Mouse (Mus musculus) limb, embryonic 12.5 days (tissue): ENCODE results near the gene Pde1a. TPM values are rescaled to one million over a fixed set of nuclear protein-coding genes. Genes with fewer than 3 reads are reported as not detected.

Source experiments
- ATAC-seq: fragments of 200-750 bp; cut with Nextera tagmentation; 2 replicates; pipeline ENCODE4 v1.8.0; 2017; ENCODE audit warnings: low read depth, moderate TSS enrichment; ENCODE audit not compliant: insufficient number of reproducible peaks, insufficient read depth, low FRiP score, low TSS enrichment
- H3K27ac ChIP-seq: fragments of 300-500 bp; sonication (generic); 2 replicates; pipeline ENCODE4 v1.5.1; 2016; ENCODE audit warnings: mild to moderate bottlenecking, moderate library complexity
- H3K27me3 ChIP-seq: fragments of 300-500 bp; sonication (generic); 2 replicates; pipeline ENCODE4 v1.6.1; 2016; ENCODE audit warnings: mild to moderate bottlenecking, moderate library complexity
- H3K36me3 ChIP-seq: fragments of 300-500 bp; sonication (generic); 2 replicates; pipeline ENCODE4 v1.6.1; 2016; ENCODE audit warnings: mild to moderate bottlenecking, moderate library complexity
- H3K4me1 ChIP-seq: fragments of 300-500 bp; sonication (generic); replicated peaks from 2 replicates; pipeline ENCODE4 v1.6.1; 2016
- H3K4me2 ChIP-seq: fragments of 300-500 bp; sonication (generic); 2 replicates; pipeline ENCODE4 v1.6.1; 2016; ENCODE audit warnings: mild to moderate bottlenecking, moderate library complexity
- H3K4me3 ChIP-seq: fragments of 300-500 bp; sonication (generic); replicated peaks from 2 replicates; pipeline ENCODE4 v1.5.1; 2016; ENCODE audit warnings: mild to moderate bottlenecking
- H3K9ac ChIP-seq: fragments of 300-500 bp; sonication (generic); replicated peaks from 2 replicates; pipeline ENCODE4 v1.6.1; 2016; ENCODE audit warnings: mild to moderate bottlenecking, moderate library complexity
- H3K9me3 ChIP-seq: fragments of 300-500 bp; sonication (generic); 2 replicates; pipeline ENCODE4 v1.6.1; 2016; ENCODE audit warnings: mild to moderate bottlenecking, moderate library complexity
- WGBS: fragments of 180-500 bp; shearing (Covaris S2); methylation state at CpG from one replicate; pipeline ENCODE4 v1.1.7; 2016; 5-methylcytosine and 5-hydroxymethylcytosine counted together
- polyA plus RNA-seq: library from polyadenylated mRNA; unstranded; fragments of >200 nt; fragmentation: Nextera tagmentation; extraction: Ambion mirVana; gene quantifications from 2 replicates; pipeline ENCODE4 v1.2.1, GENCODE M21; 2016

Gene Pde1a
- polyA plus RNA-seq, 1 experiment from 2014 or later, result 2.0 TPM

DNA sequence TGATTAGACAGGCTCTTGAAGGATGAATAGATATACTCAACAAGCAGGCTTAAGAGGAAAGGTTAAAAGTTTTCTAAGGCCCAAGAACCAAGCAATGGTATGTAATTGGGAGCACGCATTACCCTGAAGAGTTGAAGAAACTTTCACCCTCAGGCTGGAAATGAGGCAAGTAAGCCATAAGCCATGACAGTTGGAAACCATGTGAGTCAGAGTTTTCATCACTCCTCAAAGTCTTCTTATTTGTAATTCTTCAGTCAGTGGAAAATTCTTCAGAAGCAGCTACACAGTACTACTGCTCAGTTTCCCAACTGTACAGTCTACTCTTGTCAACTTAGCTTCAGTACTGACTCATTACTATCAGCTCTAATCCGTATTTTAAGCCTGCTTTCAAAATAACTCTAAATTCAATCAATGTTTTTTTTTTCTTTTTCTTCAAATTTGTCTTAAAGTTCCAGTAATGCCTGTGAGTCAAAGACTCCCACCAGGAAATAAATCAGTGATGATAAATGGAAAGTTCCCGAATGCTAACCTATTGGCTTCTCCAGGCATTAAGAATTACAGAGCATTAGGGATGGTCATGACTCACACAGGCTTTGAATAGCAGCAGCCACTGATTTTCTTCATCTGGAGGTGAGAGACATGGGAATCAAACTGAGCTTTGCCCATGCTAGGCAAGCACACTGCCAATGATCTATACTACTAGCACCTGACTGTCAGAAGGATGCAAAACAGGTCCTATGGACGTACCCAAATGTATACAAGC, 82.3 kb downstream of the Pde1a start:
- no peak overlapping the region for H3K4me3 ChIP-seq
- WGBS, result 90% methylated on average over 4 of the region's 4 CpGs
- no peaks in the 10 kb centered on the region for H3K9me3 ChIP-seq
- no peaks in the 10 kb centered on the region for H3K27me3 ChIP-seq
- no peak overlapping the region for H3K9ac ChIP-seq
- H3K27ac ChIP-seq, result no peak overlapping the region
- H3K4me1 ChIP-seq, result no peaks in the 10 kb centered on the region
- H3K4me2 ChIP-seq, result no peak overlapping the region
- no peaks in the 10 kb centered on the region for H3K36me3 ChIP-seq
- ATAC-seq, result no peak

DNA sequence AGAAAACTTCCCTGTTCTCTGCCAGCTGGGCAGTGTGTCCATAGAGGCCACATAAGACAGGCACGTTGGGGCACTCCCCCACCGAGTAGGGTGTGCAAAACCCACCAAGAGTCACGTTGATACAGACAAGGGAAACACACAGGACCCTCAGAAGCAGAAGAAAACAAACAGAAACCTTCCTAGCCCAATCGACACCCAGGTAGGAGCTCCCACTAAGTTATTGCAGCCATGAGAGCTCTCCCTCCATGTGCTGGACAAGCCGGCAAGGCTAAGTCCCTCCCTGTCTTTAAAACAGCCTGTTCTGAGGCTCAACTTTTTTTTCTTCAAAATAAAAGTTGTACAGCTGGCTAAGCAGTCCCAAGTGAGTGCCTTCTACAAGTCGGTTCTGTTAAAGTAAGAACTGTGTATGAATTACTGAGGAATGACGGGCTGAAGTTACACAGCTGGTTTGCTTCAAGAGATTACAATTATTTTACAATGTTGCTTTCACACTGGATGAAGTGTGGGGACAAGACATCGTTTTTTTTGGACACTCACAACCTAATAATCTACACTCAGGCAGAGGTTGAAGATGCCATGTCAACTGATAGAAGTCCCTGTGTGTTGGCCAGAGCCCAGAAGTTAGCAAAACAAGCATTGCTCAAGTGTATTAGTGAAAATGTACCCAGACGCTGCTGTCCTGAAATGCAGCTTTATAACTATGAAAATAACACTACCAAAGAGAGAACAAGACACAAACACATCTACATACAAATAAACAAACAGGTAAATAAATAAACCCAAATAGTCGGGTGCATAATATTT, 90.4 kb downstream of the Pde1a start:
- H3K9ac ChIP-seq, result no peak overlapping the region
- H3K4me3 ChIP-seq, result 0 out of 2 replicates have a peak overlapping the region, but pooled peaks have one; percentile 2
- H3K4me1 ChIP-seq, result peaks cover 25% of the 10 kb centered on the region
- WGBS, result 33% methylated on average over 10 of the region's 10 CpGs
- peak overlapping the region; percentile 53; the same call in 1 of the 2 replicates for H3K27ac ChIP-seq
- no peaks in the 10 kb centered on the region for H3K9me3 ChIP-seq
- H3K4me2 ChIP-seq, result peak overlapping the region; percentile 33
- no peaks in the 10 kb centered on the region for H3K36me3 ChIP-seq
- ATAC-seq, result peak; percentile 82; the same call in 1 of the 2 replicates
- H3K27me3 ChIP-seq, result no peaks in the 10 kb centered on the region

DNA sequence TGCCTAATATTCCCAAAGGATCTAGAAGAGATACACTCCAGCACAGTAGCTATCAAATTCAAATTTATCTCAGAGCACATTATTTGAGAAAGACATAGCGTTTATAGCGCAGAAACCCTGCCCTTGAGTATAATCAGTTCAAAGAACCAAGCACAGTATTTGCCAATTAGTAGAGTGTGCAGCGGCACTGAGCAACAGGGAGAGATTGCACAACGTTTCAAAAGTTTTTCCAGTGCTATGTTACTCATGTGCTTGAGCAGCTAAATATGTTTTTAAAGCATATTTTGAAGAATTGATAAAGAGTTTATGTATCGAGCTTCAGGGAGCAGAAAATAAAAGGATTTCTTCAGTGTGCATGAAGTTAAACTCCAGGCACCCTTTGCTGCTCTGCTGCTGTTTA, 91.3 kb downstream of the Pde1a start:
- no peaks in the 10 kb centered on the region for H3K9me3 ChIP-seq
- WGBS, result 70% methylated on average over 5 of the region's 5 CpGs
- no peaks in the 10 kb centered on the region for H3K27me3 ChIP-seq
- H3K4me2 ChIP-seq, result peak overlapping the region; percentile 33; the same call in 1 of the 2 replicates
- H3K36me3 ChIP-seq, result no peaks in the 10 kb centered on the region
- H3K9ac ChIP-seq, result no peak overlapping the region
- no peak for ATAC-seq
- H3K4me3 ChIP-seq, result no peak overlapping the region
- H3K27ac ChIP-seq, result no peak overlapping the region
- peaks cover 25% of the 10 kb centered on the region for H3K4me1 ChIP-seq

DNA sequence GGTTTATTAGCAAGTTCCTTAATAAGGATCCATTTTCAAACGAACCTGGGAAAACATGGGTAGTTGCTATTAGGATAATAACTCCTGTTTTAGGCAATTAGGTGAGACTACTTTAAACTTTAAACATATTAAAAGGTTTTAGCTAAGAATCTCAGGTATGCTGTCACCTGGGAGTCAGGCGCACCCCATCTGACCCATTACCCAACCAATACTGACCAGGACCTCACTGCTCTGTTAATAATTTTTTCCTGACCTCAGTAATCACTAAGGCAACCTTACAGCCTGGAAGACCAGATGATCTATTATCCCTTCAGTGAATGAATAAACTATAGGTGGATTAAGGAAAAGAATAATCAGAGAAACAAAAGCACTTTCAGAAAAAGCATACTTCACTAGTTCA, 100.2 kb downstream of the Pde1a start:
- Histone ChIP-seq H3K27me3 (no peaks in the 10 kb centered on the region), H3K9me3 (no peaks in the 10 kb centered on the region), H3K9ac (no peak overlapping the region), H3K4me3 (no peak overlapping the region), H3K4me1 (no peaks in the 10 kb centered on the region), H3K36me3 (no peaks in the 10 kb centered on the region), H3K4me2 (no peak overlapping the region), H3K27ac (no peak overlapping the region)
- ATAC-seq, result no peak
- 58% methylated on average over 2 of the region's 2 CpGs for WGBS

DNA sequence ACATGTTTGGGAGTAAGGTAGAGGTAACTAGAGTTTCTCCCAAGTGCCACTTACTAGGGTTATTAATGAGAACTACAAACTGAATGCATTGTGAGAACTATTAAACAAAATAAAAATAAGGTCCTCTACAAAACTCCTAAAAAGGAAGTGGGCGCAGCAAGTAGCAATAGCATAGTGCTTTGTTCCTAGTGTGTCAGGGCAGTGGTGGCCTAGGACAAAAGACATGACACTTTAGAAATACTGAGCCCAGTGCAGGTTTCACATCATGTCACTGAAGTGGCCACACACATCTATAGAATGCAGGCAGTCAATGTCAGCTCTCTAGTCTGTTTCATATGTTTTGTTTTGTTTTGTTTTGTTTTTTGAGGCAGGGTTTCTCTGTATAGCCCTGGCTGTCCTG, 103.2 kb downstream of the Pde1a start:
- no peak overlapping the region for H3K4me2 ChIP-seq
- no peak for ATAC-seq
- no peaks in the 10 kb centered on the region for H3K9me3 ChIP-seq
- no peak overlapping the region for H3K27ac ChIP-seq
- no peak overlapping the region for H3K4me3 ChIP-seq
- no peaks in the 10 kb centered on the region for H3K27me3 ChIP-seq
- no peaks in the 10 kb centered on the region for H3K4me1 ChIP-seq
- no peaks in the 10 kb centered on the region for H3K36me3 ChIP-seq
- H3K9ac ChIP-seq, result no peak overlapping the region
- WGBS, result 92% methylated on average over 1 of the region's 1 CpGs

DNA sequence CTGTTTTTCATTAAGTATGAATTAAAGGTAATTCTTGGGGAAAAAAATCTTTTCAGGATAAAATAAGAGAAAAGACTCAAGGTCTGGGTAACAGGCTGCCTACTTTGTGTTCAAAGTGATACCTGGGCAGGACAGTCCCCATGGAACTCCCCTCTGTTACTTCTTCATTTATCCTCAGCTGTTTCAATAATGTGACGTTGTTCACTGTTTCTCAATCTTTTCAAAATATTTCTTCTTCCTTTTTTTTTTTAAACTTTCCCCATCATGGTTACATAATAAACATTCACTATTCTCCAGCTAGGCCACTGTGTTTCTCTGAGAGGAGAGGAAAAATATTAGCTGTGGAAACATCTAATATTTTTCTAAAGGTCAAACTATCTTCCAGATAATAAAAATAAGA, 103.7 kb downstream of the Pde1a start:
- no peak for ATAC-seq
- Histone ChIP-seq H3K4me1 (no peaks in the 10 kb centered on the region), H3K27me3 (no peaks in the 10 kb centered on the region), H3K4me3 (no peak overlapping the region), H3K9me3 (no peaks in the 10 kb centered on the region), H3K4me2 (no peak overlapping the region), H3K27ac (no peak overlapping the region), H3K9ac (no peak overlapping the region), H3K36me3 (no peaks in the 10 kb centered on the region)
- 89% methylated on average over 1 of the region's 1 CpGs for WGBS

DNA sequence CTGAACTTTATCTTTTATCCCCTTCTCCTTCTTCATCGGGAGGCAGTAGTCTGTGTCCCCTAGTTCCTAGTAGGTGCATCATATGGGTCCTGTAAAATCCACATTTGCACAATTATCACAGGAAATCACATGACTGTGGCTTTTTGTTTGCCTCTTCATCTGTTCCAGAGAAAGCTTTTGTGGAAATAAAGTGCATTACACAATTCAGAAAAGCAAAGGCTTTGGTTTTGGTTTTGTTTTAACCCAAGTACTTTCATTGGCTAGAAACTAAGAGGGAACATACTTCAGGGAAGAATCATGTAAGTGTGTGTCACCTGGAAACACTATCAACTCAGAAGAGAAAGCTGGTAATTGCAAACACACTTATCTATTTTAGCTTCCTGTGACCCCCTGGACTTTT, 104.2 kb downstream of the Pde1a start:
- Histone ChIP-seq H3K36me3 (no peaks in the 10 kb centered on the region), H3K27ac (no peak overlapping the region), H3K4me1 (no peaks in the 10 kb centered on the region), H3K9me3 (no peaks in the 10 kb centered on the region), H3K4me2 (no peak overlapping the region), H3K9ac (no peak overlapping the region), H3K27me3 (no peaks in the 10 kb centered on the region), H3K4me3 (no peak overlapping the region)
- 88% methylated on average over 1 of the region's 1 CpGs for WGBS
- no peak for ATAC-seq

DNA sequence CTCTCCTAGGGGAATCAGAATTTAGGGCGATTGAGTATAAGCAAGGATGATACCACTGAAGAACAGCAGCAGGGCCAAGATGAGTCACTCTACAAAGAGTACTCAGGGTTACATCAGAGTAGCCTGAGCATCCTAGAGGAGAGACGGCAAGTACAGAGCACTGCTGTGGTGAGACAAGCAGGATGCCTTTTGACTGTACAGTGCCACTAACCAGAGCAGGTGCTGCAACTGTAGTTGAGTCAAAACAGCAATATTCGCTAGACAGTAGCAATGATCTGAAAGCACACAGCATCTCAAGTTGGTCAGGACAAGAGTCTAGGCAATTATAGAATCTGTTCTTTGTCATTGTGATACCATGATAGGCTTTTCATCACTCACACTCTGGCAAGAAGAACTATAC, 115.1 kb downstream of the Pde1a start:
- Histone ChIP-seq H3K27me3 (no peaks in the 10 kb centered on the region), H3K9me3 (no peaks in the 10 kb centered on the region), H3K9ac (no peak overlapping the region), H3K4me1 (no peaks in the 10 kb centered on the region), H3K27ac (no peak overlapping the region), H3K4me2 (no peak overlapping the region), H3K4me3 (no peak overlapping the region), H3K36me3 (no peaks in the 10 kb centered on the region)
- ATAC-seq, result no peak
- 84% methylated on average over 3 of the region's 3 CpGs for WGBS

DNA sequence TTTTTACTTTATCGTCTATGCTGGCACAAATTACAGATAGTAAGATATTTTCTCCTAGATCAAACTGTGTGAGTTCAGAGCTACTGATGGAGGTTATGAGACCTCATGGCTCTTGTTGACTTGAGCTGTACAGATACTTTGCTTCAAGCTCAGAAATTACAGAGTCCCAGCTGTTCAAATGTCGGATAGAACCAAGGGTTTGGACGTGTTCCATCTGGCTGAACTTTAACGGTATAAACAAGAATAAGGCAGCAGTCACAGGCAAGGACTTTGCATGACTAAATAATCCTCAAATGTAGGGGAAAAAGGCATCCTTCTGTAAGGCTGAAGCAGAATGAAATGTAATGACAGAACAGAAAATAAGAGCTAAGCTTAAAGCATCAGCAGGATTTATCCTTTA, 116.2 kb downstream of the Pde1a start:
- H3K9ac ChIP-seq, result no peak overlapping the region
- no peak overlapping the region for H3K4me2 ChIP-seq
- H3K9me3 ChIP-seq, result no peaks in the 10 kb centered on the region
- ATAC-seq, result no peak
- H3K4me1 ChIP-seq, result no peaks in the 10 kb centered on the region
- H3K4me3 ChIP-seq, result no peak overlapping the region
- no peaks in the 10 kb centered on the region for H3K27me3 ChIP-seq
- 73% methylated on average over 4 of the region's 4 CpGs for WGBS
- no peak overlapping the region for H3K27ac ChIP-seq
- no peaks in the 10 kb centered on the region for H3K36me3 ChIP-seq

DNA sequence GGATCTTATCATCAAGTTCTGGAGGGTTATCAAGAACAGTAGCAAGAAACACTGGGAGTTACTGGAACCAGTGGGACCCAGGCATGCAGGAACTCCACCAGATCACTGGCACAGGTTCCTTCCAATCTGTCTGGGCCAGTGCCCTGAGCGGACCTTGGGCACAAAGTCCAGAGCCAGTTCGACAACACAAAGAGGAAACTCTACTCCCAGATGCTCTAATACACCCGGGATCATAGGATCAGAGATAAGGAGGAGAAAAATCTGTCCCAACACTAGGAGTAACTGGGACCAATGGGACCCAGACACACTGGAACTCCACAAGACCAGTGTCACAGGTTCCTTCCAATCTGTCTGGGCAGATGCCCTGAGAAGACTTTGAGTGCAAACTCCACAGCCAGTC, 130.1 kb downstream of the Pde1a start:
- no peak overlapping the region for H3K4me2 ChIP-seq
- H3K9ac ChIP-seq, result no peak overlapping the region
- 81% methylated on average over 3 of the region's 3 CpGs for WGBS
- H3K4me1 ChIP-seq, result no peaks in the 10 kb centered on the region
- H3K36me3 ChIP-seq, result no peaks in the 10 kb centered on the region
- no peak overlapping the region for H3K27ac ChIP-seq
- ATAC-seq, result no peak
- H3K27me3 ChIP-seq, result no peaks in the 10 kb centered on the region
- no peak overlapping the region for H3K4me3 ChIP-seq
- no peaks in the 10 kb centered on the region for H3K9me3 ChIP-seq

DNA sequence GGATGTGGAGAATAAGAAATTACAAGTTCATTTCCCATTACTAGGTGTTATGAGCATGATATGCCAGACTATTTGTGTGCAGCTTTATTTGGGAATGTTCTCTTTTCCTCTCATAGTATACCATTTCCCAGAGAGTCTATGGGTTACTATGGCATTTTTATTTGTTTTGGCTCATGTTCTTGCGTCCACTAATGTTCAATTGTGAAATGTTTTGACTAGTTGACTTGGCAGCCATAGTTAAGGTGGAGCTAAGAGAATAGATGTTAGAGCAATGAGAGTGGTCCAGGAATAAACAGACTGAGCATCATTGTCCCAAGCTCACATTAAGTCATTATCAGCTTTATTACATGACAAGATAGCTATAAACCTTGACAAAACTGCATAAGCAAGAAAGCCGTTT, 130.8 kb downstream of the Pde1a start:
- H3K36me3 ChIP-seq, result no peaks in the 10 kb centered on the region
- H3K4me3 ChIP-seq, result no peak overlapping the region
- H3K4me1 ChIP-seq, result no peaks in the 10 kb centered on the region
- 89% methylated on average over 2 of the region's 2 CpGs for WGBS
- H3K27me3 ChIP-seq, result no peaks in the 10 kb centered on the region
- H3K27ac ChIP-seq, result no peak overlapping the region
- H3K9ac ChIP-seq, result no peak overlapping the region
- no peak overlapping the region for H3K4me2 ChIP-seq
- ATAC-seq, result no peak
- H3K9me3 ChIP-seq, result no peaks in the 10 kb centered on the region
